Mouse (Mus musculus) c-Kit-negative CD71-positive TER-119-positive erythroid progenitor cells, embryonic 14.5 days (primary cell): Measurements from ENCODE around the gene Ssh2.

Experiments
- DNase-seq: peaks from one replicate; pipeline ENCODE4 v3.0.0-alpha.2; 2013; ENCODE audit warnings: low read depth, low spot score

Gene Ssh2

GRCm38 (mm10) chr11:77507426-77507825 lies 291.3 kb downstream of the Ssh2 start:
- no peak for DNase-seq

- DNase-seq = peak; percentile 77
These were observed 292.3 kb downstream of the Ssh2 start for GRCm38 (mm10) chr11:77508068-77509021.
